Mouse (Mus musculus) megakaryocyte-erythroid progenitor cell, adult 5-6 weeks (primary cell): ENCODE data around the gene Frrs1. TPM values are rescaled to one million over a fixed set of nuclear protein-coding genes. Genes with fewer than 3 reads are reported as not detected.
"Not testable (repeated sequence)": the region's sequence is repeated elsewhere in the genome, so short reads cannot be mapped to it uniquely, and the experiment has no call there.

Source experiments
- ATAC-seq: replicated peaks from 2 replicates; pipeline ENCODE4 v1.8.0; 2016; ENCODE audit warnings: mild to moderate bottlenecking, inconsistent platforms; ENCODE audit not compliant: severe bottlenecking, poor library complexity, low FRiP score, low TSS enrichment
- total RNA-seq, 2 experiments: library from RNA; stranded (forward) in 1 of 2; stranded (reverse) in 1 of 2; fragments of 200-1000, 215-1000 nt in 1 of 2; fragments of >200 nt in 1 of 2; fragmentation: Nextera tagmentation in 1 of 2; gene quantifications; 2 replicates each; pipeline ENCODE4 v1.2.3; 2014 to 2017

Frrs1 gene
- 59.9 and 65.4 TPM in 2 replicates for total RNA-seq (2014; fragmentation: Nextera tagmentation)
- total RNA-seq (2017) = 29.3 and 37.6 TPM in 2 replicates

- ATAC-seq = peak; percentile 84
These were observed at the start of gene Frrs1 for GRCm38 (mm10) chr3:116858941-116859685. Gene Frrs1, plus strand, starts transcription at chr3:116859464.

GRCm38 (mm10) chr3:116810351-116810750 is 48.9 kb upstream of the Frrs1 start:
- not testable (repeated sequence) for ATAC-seq

GRCm38 (mm10) chr3:116812946-116813345 is 46.3 kb upstream of the Frrs1 start:
- ATAC-seq = no peak

GRCm38 (mm10) chr3:116815305-116815797 is 43.9 kb upstream of the Frrs1 start:
- no peak for ATAC-seq

- no peak for ATAC-seq
These were observed 43.3 kb upstream of the Frrs1 start for GRCm38 (mm10) chr3:116815916-116816315.

- no peak for ATAC-seq
These were observed 42.5 kb upstream of the Frrs1 start for GRCm38 (mm10) chr3:116816674-116817215.

- ATAC-seq = no peak
These were observed 42.0 kb upstream of the Frrs1 start for GRCm38 (mm10) chr3:116817231-116817630.

GRCm38 (mm10) chr3:116826471-116827215 is 32.6 kb upstream of the Frrs1 start:
- no peak for ATAC-seq

- ATAC-seq = no peak
These were observed 29.9 kb upstream of the Frrs1 start for GRCm38 (mm10) chr3:116829274-116829920.

- ATAC-seq = no peak
These were observed 27.9 kb upstream of the Frrs1 start for GRCm38 (mm10) chr3:116831324-116831723.

GRCm38 (mm10) chr3:116832526-116833310 is 26.5 kb upstream of the Frrs1 start:
- no peak for ATAC-seq

GRCm38 (mm10) chr3:116833491-116833890 is 25.8 kb upstream of the Frrs1 start:
- no peak for ATAC-seq

GRCm38 (mm10) chr3:116834241-116834640 is 25.0 kb upstream of the Frrs1 start:
- no peak for ATAC-seq

- ATAC-seq = no peak
These were observed 23.9 kb upstream of the Frrs1 start for GRCm38 (mm10) chr3:116835350-116835749.

GRCm38 (mm10) chr3:116835770-116836680 is 23.2 kb upstream of the Frrs1 start:
- peak; percentile 92 for ATAC-seq

- no peak for ATAC-seq
These were observed 22.4 kb upstream of the Frrs1 start for GRCm38 (mm10) chr3:116836681-116837475.

- no peak for ATAC-seq
These were observed 18.0 kb upstream of the Frrs1 start for GRCm38 (mm10) chr3:116841311-116841710.
